Mouse (Mus musculus) heart, embryonic 11.5 days (tissue): ENCODE measurements at regions not wholly inside any gene's neighbourhood (a gene's known extent, or its start where the extent isn't known, plus 50 kb on each side); places are given as distances from the start of the nearest gene placed in this dataset.

Experiments
- ATAC-seq: fragments of 200-750 bp; cut with Nextera tagmentation; replicated peaks from 2 replicates; pipeline ENCODE4 v1.8.0; 2017; ENCODE audit warnings: moderate library complexity; ENCODE audit not compliant: insufficient number of reproducible peaks, low FRiP score, low TSS enrichment
- H3K27ac ChIP-seq: fragments of 300-500 bp; sonication (generic); 2 replicates; pipeline ENCODE4 v1.5.1; 2014; ENCODE audit warnings: mild to moderate bottlenecking, low read depth, low read length
- H3K27me3 ChIP-seq: fragments of 300-500 bp; sonication (generic); 2 replicates; pipeline ENCODE4 v1.6.1; 2014; ENCODE audit warnings: mild to moderate bottlenecking, low read length, mixed read lengths; ENCODE audit not compliant: control insufficient read depth, insufficient read depth
- H3K36me3 ChIP-seq: fragments of 300-500 bp; sonication (generic); 2 replicates; pipeline ENCODE4 v1.6.1; 2014; ENCODE audit warnings: mild to moderate bottlenecking, low read length, moderate library complexity, mixed read lengths; ENCODE audit not compliant: control insufficient read depth, insufficient read depth
- H3K4me1 ChIP-seq: fragments of 300-500 bp; sonication (generic); 2 replicates; pipeline ENCODE4 v1.6.1; 2014; ENCODE audit warnings: low read length; ENCODE audit not compliant: control insufficient read depth, insufficient read depth
- H3K4me2 ChIP-seq: fragments of 300-500 bp; sonication (generic); 2 replicates; pipeline ENCODE4 v1.6.1; 2014; ENCODE audit warnings: mild to moderate bottlenecking, moderate library complexity
- H3K4me3 ChIP-seq: fragments of 300-500 bp; sonication (generic); 2 replicates; pipeline ENCODE4 v1.5.1; 2014; ENCODE audit warnings: low read depth, low read length
- H3K9ac ChIP-seq: fragments of 300-500 bp; sonication (generic); 2 replicates; pipeline ENCODE4 v1.6.1; 2014; ENCODE audit warnings: mild to moderate bottlenecking, low read depth, low read length, moderate library complexity
- H3K9me3 ChIP-seq: fragments of 300-500 bp; sonication (generic); replicated peaks from 2 replicates; pipeline ENCODE4 v1.6.1; 2016; ENCODE audit warnings: low read length; ENCODE audit not compliant: control insufficient read depth
- WGBS: fragments of 180-500 bp; shearing (Covaris S2); extraction: QIAGEN DNeasy Blood & Tissue Kit; methylation state at CpG from one replicate; pipeline ENCODE4 v1.1.7; 2014; ENCODE audit not compliant: insufficient replicate concordance; 5-methylcytosine and 5-hydroxymethylcytosine counted together

GRCm38 (mm10) chr10:66817876-66818275 is 278.0 kb upstream of the Jmjd1c start:
- no peak for ATAC-seq
- 80% methylated on average over 7 of the region's 7 CpGs for WGBS
- H3K9ac ChIP-seq = no peak overlapping the region
- peaks cover 6% of the 10 kb centered on the region; the same call in 1 of the 2 replicates for H3K4me1 ChIP-seq
- H3K9me3 ChIP-seq = no peaks in the 10 kb centered on the region
- no peak overlapping the region for H3K27ac ChIP-seq
- H3K36me3 ChIP-seq = no peaks in the 10 kb centered on the region
- no peak overlapping the region for H3K4me3 ChIP-seq
- H3K27me3 ChIP-seq = no peaks in the 10 kb centered on the region
- H3K4me2 ChIP-seq = no peak overlapping the region

- WGBS = 77% methylated on average over 8 of the region's 8 CpGs
- Histone ChIP-seq H3K4me1 (0 out of 2 replicates have a peak, but pooled peaks cover 6% of the 10 kb centered on the region), H3K9ac (no peak overlapping the region), H3K36me3 (no peaks in the 10 kb centered on the region), H3K27me3 (no peaks in the 10 kb centered on the region), H3K27ac (no peak overlapping the region), H3K4me3 (no peak overlapping the region), H3K4me2 (no peak overlapping the region), H3K9me3 (no peaks in the 10 kb centered on the region)
- no peak for ATAC-seq
Observed at GRCm38 (mm10) chr10:66819517-66819916, 276.4 kb upstream of the Jmjd1c start.

- Histone ChIP-seq H3K9ac (no peak overlapping the region), H3K4me2 (no peak overlapping the region), H3K4me3 (no peak overlapping the region), H3K36me3 (no peaks in the 10 kb centered on the region), H3K9me3 (no peaks in the 10 kb centered on the region), H3K4me1 (no peaks in the 10 kb centered on the region), H3K27me3 (no peaks in the 10 kb centered on the region), H3K27ac (no peak overlapping the region)
- no peak; the same call in 1 of the 2 replicates for ATAC-seq
- 59% methylated on average over 3 of the region's 3 CpGs for WGBS
Observed at GRCm38 (mm10) chr10:66825737-66826136, 270.2 kb upstream of the Jmjd1c start.

- Histone ChIP-seq H3K27ac (no peak overlapping the region), H3K4me2 (no peak overlapping the region), H3K36me3 (no peaks in the 10 kb centered on the region), H3K27me3 (no peaks in the 10 kb centered on the region), H3K9ac (no peak overlapping the region), H3K9me3 (no peaks in the 10 kb centered on the region), H3K4me1 (no peaks in the 10 kb centered on the region), H3K4me3 (no peak overlapping the region)
- ATAC-seq = no peak
- WGBS = 72% methylated on average over 3 of the region's 3 CpGs
Observed at GRCm38 (mm10) chr10:66826327-66826726, 269.6 kb upstream of the Jmjd1c start.

GRCm38 (mm10) chr10:66834974-66835373 is 261.0 kb upstream of the Jmjd1c start:
- Histone ChIP-seq H3K27me3 (no peaks in the 10 kb centered on the region), H3K4me3 (no peak overlapping the region), H3K36me3 (no peaks in the 10 kb centered on the region), H3K9ac (no peak overlapping the region), H3K9me3 (peaks cover 2% of the 10 kb centered on the region; the same call in 1 of the 2 replicates), H3K4me1 (no peaks in the 10 kb centered on the region), H3K27ac (no peak overlapping the region), H3K4me2 (no peak overlapping the region)
- 68% methylated on average over 4 of the region's 4 CpGs for WGBS
- no peak for ATAC-seq

- Histone ChIP-seq H3K36me3 (no peaks in the 10 kb centered on the region), H3K4me3 (no peak overlapping the region), H3K9me3 (peaks cover 5% of the 10 kb centered on the region; the same call in 1 of the 2 replicates), H3K4me2 (no peak overlapping the region), H3K27ac (no peak overlapping the region), H3K27me3 (no peaks in the 10 kb centered on the region), H3K4me1 (no peaks in the 10 kb centered on the region), H3K9ac (no peak overlapping the region)
- WGBS = 38% methylated on average over 9 of the region's 9 CpGs
- no peak for ATAC-seq
Observed at GRCm38 (mm10) chr10:66839058-66839457, 256.9 kb upstream of the Jmjd1c start.

- Histone ChIP-seq H3K4me2 (no peak overlapping the region), H3K9me3 (0 out of 2 replicates have a peak, but pooled peaks cover 2% of the 10 kb centered on the region), H3K9ac (no peak overlapping the region), H3K27me3 (no peaks in the 10 kb centered on the region), H3K36me3 (no peaks in the 10 kb centered on the region), H3K4me1 (no peaks in the 10 kb centered on the region), H3K27ac (no peak overlapping the region), H3K4me3 (no peak overlapping the region)
- ATAC-seq = no peak
- WGBS = 65% methylated on average over 2 of the region's 2 CpGs
Observed at GRCm38 (mm10) chr10:66843258-66843657, 252.7 kb upstream of the Jmjd1c start.

GRCm38 (mm10) chr10:66848778-66849177 is 247.1 kb upstream of the Jmjd1c start:
- 91% methylated on average over 5 of the region's 5 CpGs for WGBS
- H3K4me1 ChIP-seq = no peaks in the 10 kb centered on the region

GRCm38 (mm10) chr10:66849681-66850080 is 246.2 kb upstream of the Jmjd1c start:
- Histone ChIP-seq H3K9ac (no peak overlapping the region), H3K4me1 (no peaks in the 10 kb centered on the region), H3K27ac (no peak overlapping the region), H3K9me3 (no peaks in the 10 kb centered on the region), H3K27me3 (no peaks in the 10 kb centered on the region), H3K36me3 (no peaks in the 10 kb centered on the region), H3K4me3 (no peak overlapping the region), H3K4me2 (no peak overlapping the region)
- no peak for ATAC-seq
- WGBS = 66% methylated on average over 6 of the region's 6 CpGs

More at GRCm38 (mm10) chr10:66848778-66849177, 247.1 kb upstream of the Jmjd1c start:
- H3K9ac ChIP-seq = no peak overlapping the region
- no peaks in the 10 kb centered on the region for H3K36me3 ChIP-seq
- H3K27me3 ChIP-seq = no peaks in the 10 kb centered on the region
- no peaks in the 10 kb centered on the region for H3K9me3 ChIP-seq
- no peak overlapping the region for H3K4me3 ChIP-seq
- ATAC-seq = no peak
- no peak overlapping the region for H3K27ac ChIP-seq
- no peak overlapping the region for H3K4me2 ChIP-seq
